Mouse (Mus musculus) midbrain, embryonic 14.5 days (tissue): Measurements from ENCODE around the gene Actg1. TPM values are rescaled to one million over a fixed set of nuclear protein-coding genes. Genes with fewer than 3 reads are reported as not detected.

Source experiments
- ATAC-seq: fragments of 200-750 bp; cut with Nextera tagmentation; 2 replicates; pipeline ENCODE4 v1.8.0; 2017; ENCODE audit warnings: moderate number of reproducible peaks, moderate library complexity; ENCODE audit not compliant: low FRiP score, low TSS enrichment
- DNase-seq: peaks from one replicate; pipeline ENCODE4 v3.0.0-alpha.2; 2015
- H3K27ac ChIP-seq: fragments of 300-500 bp; sonication (generic); replicated peaks from 2 replicates; pipeline ENCODE4 v1.5.1; 2014; ENCODE audit warnings: mild to moderate bottlenecking, low read depth, low read length, moderate library complexity
- H3K27me3 ChIP-seq: fragments of 300-500 bp; sonication (generic); 2 replicates; pipeline ENCODE4 v1.6.1; 2014; ENCODE audit warnings: low read length, control low read depth, mixed read lengths; ENCODE audit not compliant: control insufficient read depth, insufficient read depth
- H3K36me3 ChIP-seq: fragments of 300-500 bp; sonication (generic); 2 replicates; pipeline ENCODE4 v1.6.1; 2014; ENCODE audit warnings: low read length, control low read depth; ENCODE audit not compliant: control insufficient read depth, insufficient read depth
- H3K4me1 ChIP-seq: fragments of 300-500 bp; sonication (generic); 2 replicates; pipeline ENCODE4 v1.6.1; 2014; ENCODE audit warnings: mild to moderate bottlenecking, antibody characterized with exemption, low read length, control low read depth; ENCODE audit not compliant: control insufficient read depth, insufficient read depth
- H3K4me2 ChIP-seq: fragments of 300-500 bp; sonication (generic); 2 replicates; pipeline ENCODE4 v1.6.1; 2014; ENCODE audit warnings: mild to moderate bottlenecking, low read length, moderate library complexity
- H3K4me3 ChIP-seq: fragments of 300-500 bp; sonication (generic); replicated peaks from 2 replicates; pipeline ENCODE4 v1.5.1; 2014; ENCODE audit warnings: low read depth, low read length
- H3K9ac ChIP-seq: fragments of 300-500 bp; sonication (generic); replicated peaks from 2 replicates; pipeline ENCODE4 v1.6.1; 2014; ENCODE audit warnings: mild to moderate bottlenecking, low read length, moderate library complexity
- H3K9me3 ChIP-seq: fragments of 300-500 bp; sonication (generic); 2 replicates; pipeline ENCODE4 v1.6.1; 2016; ENCODE audit warnings: low read length, control low read depth, mixed read lengths; ENCODE audit not compliant: control insufficient read depth
- WGBS: fragments of 180-500 bp; shearing (Covaris S2); extraction: QIAGEN DNeasy Blood & Tissue Kit; methylation state at CpG from one replicate; pipeline ENCODE4 v1.1.7; 2014; 5-methylcytosine and 5-hydroxymethylcytosine counted together
- polyA plus RNA-seq: library from polyadenylated mRNA; unstranded; fragments of >200 nt; fragmentation: Nextera tagmentation; extraction: Ambion mirVana; gene quantifications from 2 replicates; pipeline ENCODE4 v1.2.1, GENCODE M21; 2014

The Actg1 gene
- polyA plus RNA-seq, 1 experiment from 2014 or later, result 4,502 TPM

GRCm38 (mm10) chr11:120369656-120370055, 21.3 kb upstream of the Actg1 start:
- DNase-seq (peak; percentile 79), ATAC-seq (peak; percentile 39; the same call in 1 of the 2 replicates)
- peak overlapping the region; percentile 2; the same call in 1 of the 2 replicates for H3K27ac ChIP-seq
- H3K9ac ChIP-seq, result no peak overlapping the region; the same call in 1 of the 2 replicates
- no peaks in the 10 kb centered on the region for H3K27me3 ChIP-seq
- H3K36me3 ChIP-seq, result peaks cover 59% of the 10 kb centered on the region
- H3K4me1 ChIP-seq, result peaks cover 22% of the 10 kb centered on the region
- 34% methylated on average over 8 of the region's 8 CpGs for WGBS
- no peak overlapping the region for H3K4me2 ChIP-seq
- H3K4me3 ChIP-seq, result no peak overlapping the region
- no peaks in the 10 kb centered on the region for H3K9me3 ChIP-seq

- peak overlapping the region; percentile 8 for H3K4me2 ChIP-seq
- WGBS, result 33% methylated on average over 7 of the region's 7 CpGs
- ATAC-seq (no peak), DNase-seq (peak; percentile 52)
- no peaks in the 10 kb centered on the region for H3K27me3 ChIP-seq
- no peak overlapping the region for H3K4me3 ChIP-seq
- peaks cover 22% of the 10 kb centered on the region for H3K4me1 ChIP-seq
- no peaks in the 10 kb centered on the region for H3K9me3 ChIP-seq
- H3K9ac ChIP-seq, result no peak overlapping the region
- peak overlapping the region; percentile 55; the same call in 1 of the 2 replicates for H3K27ac ChIP-seq
- peaks cover 28% of the 10 kb centered on the region for H3K36me3 ChIP-seq
Observed at GRCm38 (mm10) chr11:120366443-120367027, 18.2 kb upstream of the Actg1 start.

DNA sequence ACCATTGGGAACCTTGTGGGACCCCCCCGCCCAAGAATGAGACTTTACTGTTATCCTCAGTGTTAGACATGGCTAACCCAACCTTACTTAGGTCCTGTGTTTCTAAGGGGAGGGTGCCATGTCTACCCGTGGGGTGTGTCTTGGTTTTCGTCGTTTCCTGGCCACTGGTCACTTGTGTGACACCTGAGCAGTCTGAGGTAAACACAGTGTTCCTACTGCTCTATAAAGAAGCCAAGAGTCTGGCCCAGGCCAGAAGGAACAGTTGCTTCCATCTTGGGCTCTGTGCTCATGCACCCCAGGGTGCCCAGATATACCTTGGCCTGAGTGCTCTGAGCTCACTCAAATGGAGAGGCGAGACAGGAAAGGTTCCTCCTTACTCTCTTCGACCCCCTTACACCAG, 14.5 kb upstream of the Actg1 start:
- 87% methylated on average over 6 of the region's 6 CpGs for WGBS
- Histone ChIP-seq H3K4me2 (no peak overlapping the region), H3K27ac (no peak overlapping the region), H3K9ac (no peak overlapping the region), H3K27me3 (no peaks in the 10 kb centered on the region), H3K9me3 (no peaks in the 10 kb centered on the region), H3K4me3 (no peak overlapping the region), H3K4me1 (peaks cover 40% of the 10 kb centered on the region), H3K36me3 (no peaks in the 10 kb centered on the region)
- no peak for ATAC-seq
- DNase-seq, result no peak

DNA sequence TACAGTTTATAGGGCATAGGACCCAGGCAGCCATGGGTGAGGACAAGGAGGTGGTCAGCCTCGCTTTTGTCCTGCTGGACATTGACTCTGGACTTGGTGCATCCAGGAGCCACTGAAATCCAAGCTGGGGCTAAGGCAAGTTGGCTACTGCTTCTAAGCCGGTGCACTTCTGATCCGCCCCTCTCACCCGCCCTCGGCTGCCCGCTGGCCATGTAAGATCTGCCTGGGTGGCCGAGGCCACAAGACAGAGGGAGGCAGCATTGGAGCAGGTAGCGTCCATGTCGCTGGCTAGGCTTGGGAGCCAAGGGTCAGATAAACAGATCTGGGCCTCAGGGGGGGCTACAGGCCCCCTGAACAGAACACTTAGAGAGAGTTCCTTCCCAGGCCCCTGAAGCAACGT, 13.0 kb upstream of the Actg1 start, which contains the start of gene Fscn2:
TSS of gene Fscn2 (plus strand) at position 240 of the 400 bp plus-strand sequence.
- no peak for ATAC-seq
- H3K36me3 ChIP-seq, result no peaks in the 10 kb centered on the region
- no peaks in the 10 kb centered on the region for H3K27me3 ChIP-seq
- DNase-seq, result no peak
- H3K9me3 ChIP-seq, result no peaks in the 10 kb centered on the region
- no peak within 1 kb of the TSS for H3K9ac ChIP-seq
- no peak within 1 kb of the TSS for H3K4me2 ChIP-seq
- peaks cover 37% of the 10 kb centered on the region for H3K4me1 ChIP-seq
- H3K27ac ChIP-seq, result no peak within 1 kb of the TSS
- H3K4me3 ChIP-seq, result no peak within 1 kb of the TSS
- 68% methylated on average over 10 of the region's 10 CpGs for WGBS

DNA sequence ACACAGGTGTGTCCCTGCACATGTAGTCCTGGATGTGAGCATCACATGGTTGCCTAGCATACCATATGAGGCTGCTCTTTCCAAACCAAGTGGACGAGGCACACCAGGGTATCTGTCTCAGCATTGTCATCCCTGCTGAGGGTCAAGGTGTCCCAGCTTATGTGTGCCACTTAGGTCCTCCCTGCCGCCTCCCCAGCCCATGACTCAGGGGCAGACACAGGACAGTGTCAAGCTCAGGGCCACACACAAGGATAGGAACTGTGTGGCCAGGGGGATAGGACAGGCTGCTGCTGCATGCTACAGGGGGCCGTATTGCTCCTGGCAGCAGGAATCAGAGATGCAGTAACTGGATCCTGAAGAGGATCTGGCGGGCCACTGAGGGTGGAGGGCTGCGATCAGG, 12.4 kb upstream of the Actg1 start:
- no peak for ATAC-seq
- Histone ChIP-seq H3K27me3 (no peaks in the 10 kb centered on the region), H3K9ac (no peak overlapping the region), H3K9me3 (no peaks in the 10 kb centered on the region), H3K4me3 (no peak overlapping the region), H3K27ac (no peak overlapping the region), H3K4me2 (no peak overlapping the region), H3K36me3 (no peaks in the 10 kb centered on the region), H3K4me1 (peaks cover 32% of the 10 kb centered on the region)
- 75% methylated on average over 5 of the region's 5 CpGs for WGBS
- DNase-seq, result no peak

DNA sequence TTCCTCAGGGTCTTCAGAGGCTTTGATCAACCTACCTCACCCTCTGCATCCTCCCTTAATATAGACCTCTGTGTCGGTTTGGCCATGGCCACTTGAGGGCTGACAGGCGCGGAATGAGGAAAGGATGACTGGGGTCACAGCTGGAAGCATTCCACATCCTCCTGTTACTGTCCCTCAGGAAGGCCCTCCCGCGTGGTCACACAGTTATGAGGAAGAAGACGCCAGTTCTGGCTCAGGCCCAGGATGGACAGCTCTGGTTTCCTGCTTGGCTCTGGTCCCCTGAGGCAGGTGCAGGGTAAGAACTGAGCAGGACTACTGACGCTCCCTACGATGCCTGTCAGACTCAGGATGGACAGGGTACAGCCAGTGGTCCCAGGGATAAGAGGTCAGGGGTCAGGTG, 11.7 kb upstream of the Actg1 start:
- H3K9ac ChIP-seq, result no peak overlapping the region
- ATAC-seq (no peak), DNase-seq (no peak)
- H3K4me1 ChIP-seq, result peaks cover 29% of the 10 kb centered on the region
- H3K27ac ChIP-seq, result no peak overlapping the region
- no peaks in the 10 kb centered on the region for H3K27me3 ChIP-seq
- WGBS, result 57% methylated on average over 8 of the region's 8 CpGs
- no peaks in the 10 kb centered on the region for H3K36me3 ChIP-seq
- H3K4me2 ChIP-seq, result no peak overlapping the region
- no peak overlapping the region for H3K4me3 ChIP-seq
- no peaks in the 10 kb centered on the region for H3K9me3 ChIP-seq

DNA sequence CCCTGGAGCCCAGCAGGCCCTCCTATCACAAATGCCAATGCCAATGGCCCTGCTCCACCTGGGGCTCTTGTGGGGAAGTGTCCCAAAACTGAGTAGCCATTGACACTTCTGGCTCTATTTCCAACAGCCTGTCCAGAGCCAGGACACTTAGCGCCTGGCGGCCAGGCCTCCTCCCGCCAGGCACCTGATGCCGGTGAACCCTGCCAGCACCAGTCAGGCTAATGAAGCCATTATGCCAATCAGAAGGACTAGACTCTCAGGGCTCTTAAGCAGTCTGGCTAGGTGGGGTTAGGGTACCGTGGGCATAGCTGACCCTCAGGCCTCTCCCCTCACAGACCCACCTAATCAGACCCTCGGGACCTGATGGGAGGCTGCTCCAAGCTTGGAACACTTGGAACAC, 11.0 kb upstream of the Actg1 start:
- H3K27ac ChIP-seq, result no peak overlapping the region
- 67% methylated on average over 6 of the region's 6 CpGs for WGBS

GRCm38 (mm10) chr11:120357791-120358401, 9.6 kb upstream of the Actg1 start:
- Histone ChIP-seq H3K9ac (peak overlapping the region; percentile 31; the same call in 1 of the 2 replicates), H3K4me3 (no peak overlapping the region), H3K27me3 (no peaks in the 10 kb centered on the region), H3K36me3 (no peaks in the 10 kb centered on the region), H3K9me3 (no peaks in the 10 kb centered on the region), H3K27ac (peak overlapping the region; percentile 91), H3K4me1 (peaks cover 33% of the 10 kb centered on the region), H3K4me2 (peak overlapping the region; percentile 38)
- DNase-seq, result peak; percentile 88
- 4% methylated on average over 10 of the region's 10 CpGs for WGBS
- ATAC-seq, result peak; percentile 84

More for the DNA sequence above, 11.0 kb upstream of the Actg1 start:
- Histone ChIP-seq H3K4me1 (peaks cover 29% of the 10 kb centered on the region), H3K4me2 (no peak overlapping the region), H3K4me3 (no peak overlapping the region), H3K27me3 (no peaks in the 10 kb centered on the region), H3K9me3 (no peaks in the 10 kb centered on the region), H3K36me3 (no peaks in the 10 kb centered on the region), H3K9ac (no peak overlapping the region)
- ATAC-seq (no peak), DNase-seq (no peak)

- no peaks in the 10 kb centered on the region for H3K9me3 ChIP-seq
- ATAC-seq (no peak), DNase-seq (no peak)
- H3K4me1 ChIP-seq, result peaks cover 37% of the 10 kb centered on the region
- no peak overlapping the region for H3K4me2 ChIP-seq
- no peaks in the 10 kb centered on the region for H3K36me3 ChIP-seq
- H3K9ac ChIP-seq, result no peak overlapping the region
- H3K27ac ChIP-seq, result peak overlapping the region; percentile 91; the same call in 1 of the 2 replicates
- 91% methylated on average over 4 of the region's 4 CpGs for WGBS
- no peak overlapping the region for H3K4me3 ChIP-seq
- no peaks in the 10 kb centered on the region for H3K27me3 ChIP-seq
Observed at GRCm38 (mm10) chr11:120356900-120357299, 8.6 kb upstream of the Actg1 start.
